Mouse (Mus musculus) heart, postnatal 36 days (tissue): Measurements from ENCODE around the gene Sh3tc1. TPM values are rescaled to one million over a fixed set of nuclear protein-coding genes. Genes with fewer than 3 reads are reported as not detected.

Experiments used
- DNase-seq, 2 experiments: peaks; one replicate each; pipeline ENCODE4 v3.0.0; 2021 to 2022
- intact Hi-C: fragments of 180-260 bp; cut with DNase I; formaldehyde crosslinking; loops from one replicate; pipeline ENCODE4 v1.15.1; 2025
- total RNA-seq, 2 experiments: library from RNA; stranded (reverse); gene quantifications; 2 replicates each; pipeline ENCODE4 v1.2.3; 2021

The Sh3tc1 gene
- 1 to 10 TPM; 7.0 to 9.9 TPM for total RNA-seq

DNA sequence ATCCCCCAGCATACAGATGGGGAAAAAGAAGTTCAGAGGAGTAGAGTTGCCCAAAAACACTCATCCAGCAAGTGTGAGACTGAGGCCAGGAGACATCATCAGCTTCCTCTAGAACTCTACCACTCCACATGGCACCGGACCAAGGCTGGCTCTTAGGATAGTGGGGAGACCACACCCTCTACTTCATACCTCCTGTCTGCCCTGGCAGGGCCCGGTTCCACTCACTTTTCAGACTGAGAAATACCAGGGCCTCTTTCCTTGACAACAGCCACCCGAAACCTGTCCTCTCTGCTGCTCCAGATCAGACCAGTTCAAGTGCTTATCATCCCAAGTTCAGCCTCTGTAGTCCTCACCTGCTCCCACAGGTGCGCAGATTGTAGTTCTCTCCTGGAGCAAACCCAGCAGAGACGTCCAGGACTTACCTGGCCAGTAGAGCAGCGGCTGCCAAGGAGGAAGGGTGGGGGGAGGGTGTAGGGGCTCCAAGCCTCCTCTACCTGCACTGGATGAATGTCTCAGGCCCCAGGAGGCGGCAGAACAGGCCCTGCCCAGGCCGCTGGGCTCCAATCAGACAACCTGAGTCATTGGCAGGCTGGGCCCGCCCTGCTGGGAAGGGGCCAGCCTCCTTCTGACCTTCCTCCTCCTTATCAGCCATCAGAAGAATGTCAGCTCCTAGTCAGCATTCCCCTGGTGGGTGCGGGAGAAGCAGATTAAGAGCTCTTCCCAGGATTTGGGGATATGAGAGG is at the start of gene Sh3tc1:
TSS of gene Sh3tc1 (minus strand) at position 452 of the 743 bp plus-strand sequence.
- DNase-seq: peak in 1 of 2 experiments; percentile 49
- intact Hi-C loops: no loop called here

DNA sequence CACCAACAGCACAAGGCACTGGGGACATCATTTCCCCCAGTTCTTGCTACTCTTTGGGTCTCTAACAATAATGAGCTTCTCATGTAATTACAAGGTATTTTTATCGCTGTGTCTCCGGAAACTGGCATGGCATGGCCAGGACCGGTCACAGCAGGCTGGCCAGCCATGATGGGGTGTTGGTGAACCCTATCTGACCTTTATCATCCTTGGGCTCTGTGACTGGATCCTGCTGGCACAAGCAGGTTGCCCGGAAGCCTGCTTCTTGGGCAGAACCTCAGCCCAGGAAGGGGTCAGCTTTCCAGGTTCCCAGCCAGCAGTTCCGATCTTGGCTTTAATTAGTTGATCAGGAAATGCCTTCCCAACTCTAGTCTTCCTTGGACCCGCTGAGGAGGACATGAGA is 48.9 kb upstream of the Sh3tc1 start:
- intact Hi-C loops: no loop called here

DNA sequence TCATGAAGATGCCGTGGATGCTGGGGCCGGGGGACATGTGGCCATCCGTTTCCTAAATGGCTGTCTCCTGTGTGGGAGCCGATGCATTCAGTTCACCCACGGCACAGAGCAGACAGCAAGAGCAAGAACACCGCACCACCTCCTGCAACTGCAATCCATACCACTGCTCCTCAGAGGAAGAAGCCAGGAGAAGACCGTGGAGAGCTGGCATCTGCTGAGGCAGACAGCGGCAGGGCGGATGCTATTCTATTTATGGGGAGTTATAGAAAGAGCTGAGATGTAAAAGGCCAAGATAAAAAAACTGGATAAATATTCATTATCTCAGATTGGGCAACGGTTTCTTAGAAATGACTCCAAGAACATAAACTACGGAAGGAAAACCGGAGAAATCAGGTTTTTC is 48.1 kb upstream of the Sh3tc1 start:
- DNase-seq: no peak
- intact Hi-C loops: no loop called here

More for the DNA sequence above, 48.9 kb upstream of the Sh3tc1 start:
- DNase-seq: no peak

DNA sequence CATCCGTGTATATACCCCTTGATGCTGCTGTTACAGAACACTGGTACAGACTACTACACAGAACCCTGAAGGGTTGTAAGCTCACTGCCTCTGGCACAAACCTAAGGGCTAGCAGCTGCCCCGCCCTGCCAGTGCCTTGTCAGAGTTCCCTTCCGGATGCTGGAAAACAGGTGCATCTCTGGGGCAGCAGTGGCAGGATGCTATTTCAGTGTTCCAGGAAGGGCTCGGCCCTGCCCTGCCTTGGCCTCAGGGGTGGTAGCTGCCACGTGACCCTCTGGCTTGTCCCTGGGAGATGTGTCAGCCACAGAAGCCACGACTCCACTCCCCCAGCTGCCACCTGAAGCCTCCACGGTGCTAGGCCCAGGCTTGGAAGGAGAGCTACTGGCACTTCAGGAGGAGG is 46.1 kb upstream of the Sh3tc1 start:
- no peak for DNase-seq
- intact Hi-C loops: no loop called here

DNA sequence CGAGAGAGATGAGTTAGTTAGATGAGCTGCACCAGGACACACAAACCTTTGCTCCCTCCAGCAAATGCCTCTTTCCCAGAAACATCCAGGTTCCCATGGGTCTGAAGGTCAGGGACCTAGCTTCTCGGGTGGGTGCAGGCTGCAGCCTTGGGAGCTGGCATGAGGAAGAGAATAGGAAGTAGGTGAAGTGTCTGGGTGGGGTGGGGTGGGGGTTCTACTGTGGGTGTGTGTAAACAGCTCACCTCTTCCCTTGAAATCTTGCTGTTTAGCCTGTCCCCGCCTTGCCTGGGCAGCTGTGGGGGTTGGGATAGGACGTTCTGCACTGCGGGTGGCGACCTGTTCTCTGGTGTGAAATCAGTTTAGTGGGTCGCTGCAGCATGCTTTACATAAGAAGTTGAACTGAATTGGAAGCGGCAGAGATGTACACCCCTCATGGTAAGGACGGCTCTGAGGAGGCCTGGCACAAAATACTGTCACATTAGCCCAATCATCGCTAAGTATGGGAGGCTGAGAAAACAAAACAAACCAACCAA is 42.9 kb upstream of the Sh3tc1 start:
- intact Hi-C loops: no loop called here
- DNase-seq: no peak

DNA sequence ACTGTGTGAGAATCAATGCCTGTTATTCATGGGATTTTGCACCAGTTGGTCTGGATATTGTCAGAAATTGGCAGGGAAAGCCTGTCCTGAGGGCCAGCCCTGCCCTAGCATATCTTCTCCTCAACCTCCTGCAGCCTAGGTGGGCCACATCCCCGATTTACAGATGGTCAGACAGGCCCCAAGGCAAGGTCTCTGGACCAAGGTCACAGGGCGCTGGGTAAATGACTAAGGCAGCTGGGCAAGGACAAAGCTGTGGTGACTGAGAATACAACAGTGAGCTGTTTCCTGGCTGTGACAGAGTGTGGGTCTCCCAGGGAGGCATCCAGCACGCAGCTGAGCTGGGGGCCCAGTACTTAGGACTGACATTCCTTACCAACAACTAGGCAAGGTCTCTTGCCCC is 41.3 kb upstream of the Sh3tc1 start:
- DNase-seq: no peak
- intact Hi-C loops: no loop called here

DNA sequence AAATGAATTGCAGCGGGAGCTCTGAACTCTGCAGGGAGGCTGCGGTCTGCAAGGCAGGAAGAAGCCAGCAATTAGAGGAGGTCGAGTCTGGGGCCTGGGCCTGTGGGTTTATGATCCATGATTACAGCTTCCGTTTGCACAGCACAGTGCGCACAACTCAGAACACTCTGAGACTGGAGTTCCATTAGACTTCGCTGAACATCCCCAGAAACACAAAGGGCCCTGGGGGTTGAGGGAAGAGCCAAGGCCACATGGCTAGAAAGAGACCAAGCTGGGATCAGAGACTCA is 34.3 kb upstream of the Sh3tc1 start:
- intact Hi-C loops: no loop called here
- no peak for DNase-seq

DNA sequence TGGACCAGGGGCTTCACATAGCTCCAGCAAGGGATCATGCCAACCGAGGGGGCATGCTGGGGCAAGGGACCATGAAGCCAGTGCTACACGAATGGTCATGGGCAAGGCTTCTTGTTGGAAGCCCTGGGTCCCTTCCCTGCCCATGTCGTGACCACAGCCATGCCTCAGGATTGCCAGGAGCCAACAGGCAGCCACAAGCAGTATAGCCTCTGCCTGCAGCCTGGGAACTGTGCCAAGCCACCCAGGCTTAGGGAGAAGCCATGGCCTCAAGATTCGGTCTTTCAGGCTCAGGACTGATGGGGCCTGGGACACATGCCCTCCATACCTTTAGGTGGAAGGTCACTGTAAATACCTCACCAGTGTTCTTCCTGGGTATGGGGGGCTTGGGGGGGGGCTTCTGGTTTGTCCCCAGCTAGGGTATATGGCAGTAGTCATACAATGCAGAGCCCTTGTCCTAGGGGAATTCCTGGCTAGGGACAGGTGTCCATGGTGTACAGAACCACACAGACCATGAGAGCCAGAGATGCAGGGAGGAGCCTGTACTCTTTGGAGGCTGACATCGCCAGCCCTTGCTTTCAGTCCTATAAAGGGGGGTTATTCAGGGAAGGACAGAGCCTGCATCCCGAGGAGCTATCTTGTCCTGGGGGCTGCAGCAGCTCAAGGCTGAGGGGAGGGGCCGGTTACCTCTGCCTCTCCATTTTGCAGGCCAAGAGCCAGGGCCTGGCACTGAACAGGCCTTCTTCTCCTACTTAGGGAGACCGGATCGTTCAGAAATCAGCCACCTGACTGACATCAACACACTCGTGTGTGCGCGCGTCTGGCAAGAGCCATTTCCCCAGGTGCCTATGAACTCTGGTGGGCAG is 33.7 kb upstream of the Sh3tc1 start:
- no peak for DNase-seq
- intact Hi-C loops: no loop called here

DNA sequence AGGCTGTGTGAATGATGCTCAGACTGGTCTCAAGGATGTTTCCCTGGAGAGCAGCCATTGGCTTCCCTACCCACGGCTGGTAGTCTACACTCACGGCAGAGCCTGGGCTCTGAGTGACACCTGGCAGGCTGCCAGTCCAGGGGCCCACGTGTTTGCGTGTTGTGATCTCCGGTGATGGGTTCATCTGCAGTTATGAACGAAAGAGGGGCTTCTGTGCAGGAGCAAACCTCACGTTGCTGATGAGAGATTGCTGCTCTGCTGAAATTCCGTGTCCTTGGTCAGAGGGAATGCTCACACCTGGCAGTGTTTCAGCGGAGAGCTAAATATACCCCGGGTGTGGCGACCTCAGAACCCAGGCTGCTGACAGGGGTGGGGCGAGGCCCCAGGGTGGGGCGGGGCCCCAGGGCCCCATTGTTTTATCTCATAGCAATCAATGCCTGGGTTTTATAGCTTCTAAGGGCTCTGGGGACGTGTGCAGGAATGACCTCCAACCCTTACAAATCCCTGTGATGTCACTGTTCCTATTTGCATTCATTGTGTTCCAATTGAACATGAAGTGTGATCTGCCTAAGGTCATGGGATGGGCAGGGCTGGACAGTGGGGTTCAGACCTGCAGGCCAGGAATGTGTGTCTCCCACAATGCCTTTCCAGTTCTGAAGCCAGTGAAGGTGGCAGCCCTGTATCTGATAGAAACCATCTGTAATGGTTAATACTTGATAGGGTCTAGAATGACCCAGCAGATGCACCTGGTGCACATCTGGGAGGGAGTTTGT is 31.3 kb upstream of the Sh3tc1 start:
- DNase-seq: peak; percentile 48 to 55
- intact Hi-C loops: no loop called here

DNA sequence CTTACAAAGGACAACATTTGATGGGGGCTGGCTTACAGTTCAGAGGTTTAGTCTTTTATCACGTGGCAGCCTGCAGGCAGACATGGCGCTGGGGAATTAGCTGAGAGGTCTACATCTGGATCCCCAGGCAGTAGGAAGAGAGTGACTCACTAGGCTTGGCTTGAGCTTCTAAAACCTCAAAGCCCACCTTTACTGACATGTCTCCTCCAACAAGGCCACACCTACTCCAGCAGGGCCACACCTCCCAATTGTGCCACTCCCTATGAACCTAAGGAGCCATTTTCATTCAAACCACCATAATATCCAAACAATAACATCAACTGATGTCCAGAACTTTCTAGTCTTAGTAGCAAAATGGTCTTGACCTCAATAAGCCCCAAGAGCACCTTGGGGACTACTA is 30.5 kb upstream of the Sh3tc1 start:
- no peak for DNase-seq
- intact Hi-C loops: no loop called here

DNA sequence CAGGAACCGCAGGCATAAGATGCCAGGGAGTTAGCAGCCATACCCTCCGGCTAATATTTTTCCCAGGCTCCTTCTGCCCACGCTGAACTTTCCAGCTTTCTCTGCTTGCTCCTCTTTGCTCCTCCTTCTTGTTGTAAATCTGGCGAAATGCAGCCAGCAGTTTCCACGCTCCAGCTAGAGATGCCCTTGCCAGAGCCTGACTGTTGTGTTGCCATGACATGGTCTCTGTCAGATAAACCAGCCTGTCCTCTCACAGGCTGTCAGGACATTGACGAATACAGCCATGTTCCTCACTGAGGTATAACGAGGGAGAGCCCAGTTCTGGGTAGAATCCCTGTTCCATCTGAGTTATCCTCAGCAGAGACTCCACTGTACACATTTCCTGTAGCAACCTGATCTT is 29.2 kb upstream of the Sh3tc1 start:
- DNase-seq: no peak
- intact Hi-C loops: no loop called here

DNA sequence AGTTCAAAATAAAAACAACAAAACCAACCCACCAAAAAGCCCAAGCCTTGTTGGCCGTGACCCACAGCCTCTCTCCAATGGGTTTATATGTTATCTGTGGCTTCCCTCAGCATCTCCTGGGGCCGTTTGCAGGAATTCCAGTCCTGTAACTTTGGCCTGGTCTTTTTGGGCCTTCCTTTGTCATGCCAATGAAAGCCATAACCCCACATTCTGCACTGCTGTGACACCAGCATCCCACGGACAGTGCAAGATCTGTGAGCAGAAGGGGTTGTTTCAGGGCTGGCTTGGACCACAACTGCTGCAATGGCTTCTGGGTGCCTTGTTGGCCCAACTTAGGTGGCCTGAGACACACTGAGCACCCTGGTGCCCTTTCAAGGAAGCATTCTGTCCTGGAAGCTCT is 28.7 kb upstream of the Sh3tc1 start:
- intact Hi-C loops: no loop called here
- no peak for DNase-seq

DNA sequence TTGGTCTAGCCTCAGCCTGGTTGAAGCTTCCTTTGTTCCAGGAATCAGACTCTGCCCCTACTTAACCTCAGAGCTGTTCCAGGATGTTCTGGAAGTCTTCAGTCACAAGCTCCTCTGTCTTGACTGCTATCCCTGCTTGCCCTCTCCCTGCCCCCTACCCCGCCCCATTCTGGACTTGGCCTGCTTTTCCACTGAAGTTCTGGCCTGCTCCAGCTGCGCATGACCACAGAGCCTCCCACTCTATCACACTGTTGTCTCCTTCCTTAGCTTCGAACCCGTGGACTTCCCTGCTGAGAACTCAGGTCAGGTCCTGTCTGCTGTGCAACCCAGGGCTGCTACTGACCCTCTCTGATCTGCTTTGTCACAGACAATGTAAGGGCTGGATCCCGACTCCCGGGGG is 26.1 kb upstream of the Sh3tc1 start:
- intact Hi-C loops: no loop called here
- no peak for DNase-seq

DNA sequence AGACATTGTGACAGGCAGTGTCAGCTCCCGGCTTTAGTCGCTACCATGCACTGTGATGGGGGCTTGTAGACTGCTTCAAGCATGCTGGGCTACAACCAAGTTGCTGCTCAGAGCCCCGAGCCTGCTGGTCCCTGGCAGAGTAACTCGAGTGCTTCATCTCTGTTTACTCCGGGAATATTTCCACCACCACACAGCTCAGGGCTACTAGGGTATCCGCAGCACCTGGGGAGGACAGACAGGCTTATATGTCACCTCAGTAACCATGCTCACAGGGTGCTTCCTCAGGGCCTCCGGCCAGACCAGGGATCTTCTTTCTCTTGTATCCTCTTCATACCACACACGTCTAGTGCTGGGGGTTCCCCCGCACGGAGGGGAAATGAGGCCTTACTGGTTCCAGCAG is 23.1 kb upstream of the Sh3tc1 start:
- intact Hi-C loops: no loop called here

DNA sequence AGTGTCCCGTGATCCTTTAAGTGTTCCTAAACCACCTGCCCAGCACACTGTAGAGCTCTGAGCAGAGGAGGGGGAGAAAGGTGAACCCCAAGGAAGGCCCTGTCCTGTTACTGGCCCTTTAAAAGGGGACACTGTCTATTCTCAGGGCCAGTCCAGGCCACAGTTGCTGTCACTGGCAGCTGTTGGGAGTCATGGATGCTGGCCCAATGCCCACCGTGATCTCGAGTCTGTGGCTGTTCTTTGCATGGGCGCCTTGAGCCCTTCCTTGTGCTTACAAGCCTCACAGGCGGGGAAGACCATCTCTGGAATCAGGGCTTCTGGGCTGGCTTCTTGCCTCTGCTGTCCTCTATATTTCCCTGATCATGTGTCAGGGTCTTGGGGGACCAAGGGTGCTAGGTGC is 22.6 kb upstream of the Sh3tc1 start:
- intact Hi-C loops: no loop called here

More for the DNA sequence above, 23.1 kb upstream of the Sh3tc1 start:
- no peak for DNase-seq

DNA sequence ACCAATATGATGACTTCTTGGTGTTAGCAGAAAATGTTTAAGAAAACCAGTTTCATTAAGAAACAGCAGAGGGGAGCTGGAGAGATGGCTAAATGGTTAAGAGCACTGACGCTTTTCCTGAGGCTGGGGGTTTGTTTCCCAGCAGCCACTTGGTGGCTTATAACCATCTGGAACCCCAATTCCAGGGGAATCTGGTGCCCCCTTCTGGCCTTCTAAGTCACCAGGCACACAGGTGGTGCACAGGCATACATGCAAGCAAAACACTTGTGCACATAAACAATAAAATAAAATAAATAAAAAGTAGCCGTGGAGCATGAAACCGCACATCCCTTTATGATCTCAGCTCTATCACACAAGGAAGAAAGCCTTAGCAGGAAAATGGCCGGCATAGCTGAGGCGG is 21.5 kb upstream of the Sh3tc1 start:
- no peak for DNase-seq
- intact Hi-C loops: no loop called here

More for the DNA sequence above, 22.6 kb upstream of the Sh3tc1 start:
- peak; percentile 64 to 69 for DNase-seq

DNA sequence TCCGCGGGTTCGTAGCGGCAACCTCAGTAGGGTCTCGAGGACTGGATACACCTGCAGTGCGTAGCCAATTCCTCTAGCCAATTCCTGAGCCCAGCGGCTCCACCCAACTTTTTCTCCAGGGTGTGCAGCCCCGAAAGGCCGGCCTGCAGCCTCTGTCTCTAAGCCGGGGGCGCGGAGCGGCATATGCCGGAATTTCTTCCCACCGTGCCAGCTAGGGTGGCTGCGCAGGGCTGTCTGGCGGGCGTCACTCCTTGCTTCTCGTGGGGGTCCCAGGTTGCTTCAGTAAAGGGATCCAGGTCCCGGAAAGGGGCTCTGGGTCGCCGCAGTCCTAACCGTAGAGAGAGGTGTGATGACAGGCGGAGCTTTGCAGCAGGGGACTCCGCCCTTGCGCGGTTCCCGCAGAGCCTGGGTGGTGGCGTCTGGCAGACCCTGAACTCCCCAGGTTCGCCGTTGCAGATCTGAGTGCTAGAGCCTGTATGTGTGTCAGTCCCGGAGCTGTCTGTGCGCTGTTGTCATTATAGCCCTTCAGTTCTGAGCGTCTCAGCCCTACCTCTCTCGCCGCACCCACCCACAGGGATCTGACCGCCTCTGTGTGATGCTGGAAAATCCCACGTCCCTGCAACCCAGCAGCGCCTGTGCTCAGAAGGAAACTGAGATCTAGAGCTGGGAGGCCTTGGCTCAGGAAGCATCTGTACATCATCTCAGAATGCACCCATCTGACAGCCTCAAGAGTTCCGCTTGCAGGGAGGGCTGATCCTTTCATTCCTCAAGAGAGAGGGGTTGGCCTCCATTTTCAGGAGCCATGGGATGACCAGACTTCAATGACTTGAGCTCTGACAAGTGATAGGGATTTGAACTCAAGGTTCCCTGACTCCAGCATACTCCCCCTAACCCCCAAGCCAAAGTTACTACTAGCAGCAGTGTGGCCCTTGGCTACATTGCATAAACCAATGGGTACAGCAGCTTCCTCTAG is 18.6 kb upstream of the Sh3tc1 start:
- intact Hi-C loops: loop anchor here (5.0 kb wide), 1 partner anchor 41 kb away; no protein-coding TSS in a partner anchor

DNA sequence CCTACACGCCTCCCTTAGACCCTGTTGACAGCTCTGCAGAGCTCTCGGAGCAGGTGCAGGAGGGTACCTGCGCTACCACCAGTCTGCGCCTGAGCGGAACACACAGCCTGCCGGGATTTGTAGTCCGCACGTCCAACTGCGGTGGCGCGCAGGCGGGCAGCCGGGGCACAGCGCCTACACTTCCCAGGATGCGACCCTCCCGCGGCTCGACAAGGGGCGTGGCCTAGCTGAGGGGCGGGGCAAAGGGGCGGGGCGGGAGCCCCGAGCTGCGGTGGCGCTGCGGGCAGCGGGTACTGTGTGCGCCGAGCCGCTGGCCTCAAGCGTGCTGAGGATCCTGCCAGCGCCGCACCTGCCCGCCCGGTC is 17.8 kb upstream of the Sh3tc1 start, which contains the start of gene Ablim2:
TSS of gene Ablim2 (plus strand) at position 242 of the 363 bp plus-strand sequence.
- peak; percentile 85 for DNase-seq
- intact Hi-C loops: loop anchor here (5.0 kb wide), 1 partner anchor 40 kb away; no protein-coding TSS in a partner anchor

More for the DNA sequence above, 18.6 kb upstream of the Sh3tc1 start:
- DNase-seq: peak in 1 of 2 experiments; percentile 33

DNA sequence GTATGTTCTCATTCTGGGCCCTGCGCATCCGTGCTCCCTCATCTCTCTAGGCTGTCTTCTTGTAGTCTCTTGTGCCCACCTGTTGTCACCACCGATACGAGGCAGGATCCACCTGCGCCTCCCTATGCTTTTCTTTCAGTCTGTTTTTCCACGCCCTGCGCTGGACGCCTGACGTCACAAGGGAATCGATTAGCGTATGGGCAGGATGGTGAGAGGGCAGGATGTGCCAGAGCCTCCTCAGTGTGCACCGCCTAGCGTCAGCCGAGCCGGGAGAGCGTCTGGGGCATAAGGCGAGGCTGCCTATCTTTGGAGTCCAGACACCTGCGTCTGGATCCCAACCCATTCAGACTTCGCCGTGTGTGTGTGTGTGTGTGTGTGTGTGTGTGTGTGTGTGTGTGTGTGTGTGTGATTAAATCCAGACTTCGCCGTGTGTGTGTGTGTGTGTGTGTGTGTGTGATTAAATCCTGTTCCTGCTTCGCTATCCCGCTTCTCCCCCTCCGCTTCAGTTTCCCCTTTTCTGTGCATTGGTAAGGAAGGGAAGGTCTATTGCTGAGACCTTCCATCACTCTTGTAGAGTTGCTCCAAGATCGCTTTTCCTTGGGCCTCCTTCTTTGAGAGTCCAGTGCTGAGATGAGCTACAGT is 17.3 kb upstream of the Sh3tc1 start:
- intact Hi-C loops: loop anchor here (1.0 to 5.0 kb wide), 2 partner anchors 40 to 162 kb away; no protein-coding TSS in a partner anchor
- DNase-seq: no peak
